Mouse (Mus musculus) myocyte (in vitro differentiated cells): ENCODE measurements around the gene Vps33a. TPM values are rescaled to one million over a fixed set of nuclear protein-coding genes. Genes with fewer than 3 reads are reported as not detected.
A peak's percentile ranks its signal among the peaks of the same experiment; 100 is the strongest.

Experiments
- H3K27me3 ChIP-seq: one replicate; pipeline ENCODE4 v1.6.1; 2011; ENCODE audit not compliant: control insufficient read depth, insufficient read depth, insufficient read length
- H3K36me3 ChIP-seq: one replicate; pipeline ENCODE4 v1.6.1; 2011; ENCODE audit not compliant: control insufficient read depth, insufficient read depth
- H3K4me2 ChIP-seq: one replicate; pipeline ENCODE4 v1.6.1; 2011; ENCODE audit warnings: low read depth, control low read depth
- H3K4me3 ChIP-seq: one replicate; pipeline ENCODE4 v1.5.1; 2011; ENCODE audit warnings: mild to moderate bottlenecking, control low read depth, moderate library complexity
- H3K79me2 ChIP-seq: one replicate; pipeline ENCODE4 v1.6.1; 2011; ENCODE audit not compliant: control insufficient read depth, insufficient read depth
- H3ac ChIP-seq: one replicate; pipeline ENCODE4 v1.6.1; 2011; ENCODE audit not compliant: control insufficient read depth, insufficient read length
- CEBPB ChIP-seq: IDR thresholded peaks from 2 replicates; pipeline ENCODE4 v1.6.1; 2011; ENCODE audit warnings: mild to moderate bottlenecking, moderate library complexity; ENCODE audit not compliant: poor library complexity, insufficient read depth, severe bottlenecking
- E2F4 ChIP-seq: IDR thresholded peaks from one replicate; pipeline ENCODE4 v1.6.1; 2011; ENCODE audit warnings: mild to moderate bottlenecking, control low read depth, moderate library complexity; ENCODE audit not compliant: insufficient read depth
- MAX ChIP-seq: IDR thresholded peaks from one replicate; pipeline ENCODE4 v1.6.1; 2011; ENCODE audit warnings: low read depth, mild to moderate bottlenecking, control low read depth
- MYOD1 ChIP-seq, 3 experiments: IDR thresholded peaks; one replicate each; pipeline ENCODE4 v1.6.1; 2011; ENCODE audit warnings: control low read depth in 2 of 3, low read depth in 2 of 3, mild to moderate bottlenecking in 2 of 3, moderate library complexity in 1 of 3; ENCODE audit not compliant: insufficient read length in 2 of 3, control insufficient read depth in 1 of 3
- MYOG ChIP-seq, 3 experiments: IDR thresholded peaks; one replicate each; pipeline ENCODE4 v1.6.1; 2011; ENCODE audit warnings: control low read depth in 2 of 3, low read depth in 2 of 3, mild to moderate bottlenecking in 2 of 3; ENCODE audit not compliant: insufficient read length in 2 of 3, control insufficient read depth in 1 of 3, insufficient read depth in 1 of 3
- POLR2A ChIP-seq: IDR thresholded peaks from one replicate; pipeline ENCODE4 v1.6.1; 2011; ENCODE audit warnings: low read depth, mild to moderate bottlenecking, control low read depth, moderate library complexity; ENCODE audit not compliant: insufficient read length
- POLR2AphosphoS2 ChIP-seq: IDR thresholded peaks from one replicate; pipeline ENCODE4 v1.6.1; 2011; ENCODE audit warnings: low read depth, control low read depth; ENCODE audit not compliant: insufficient read length
- REST ChIP-seq: IDR thresholded peaks from one replicate; pipeline ENCODE4 v1.6.1; 2011; ENCODE audit warnings: mild to moderate bottlenecking, control low read depth, moderate library complexity; ENCODE audit not compliant: insufficient read depth, insufficient read length
- SRF ChIP-seq: IDR thresholded peaks from one replicate; pipeline ENCODE4 v1.6.1; 2011; ENCODE audit warnings: low read depth; ENCODE audit not compliant: control insufficient read depth, insufficient read length
- TCF12 ChIP-seq: IDR thresholded peaks from one replicate; pipeline ENCODE4 v1.6.1; 2011; ENCODE audit warnings: mild to moderate bottlenecking, control low read depth; ENCODE audit not compliant: poor library complexity, insufficient read depth, severe bottlenecking
- TCF3 ChIP-seq: IDR thresholded peaks from one replicate; pipeline ENCODE4 v1.6.1; 2011; ENCODE audit warnings: low read depth, control low read depth; ENCODE audit not compliant: insufficient read length
- USF1 ChIP-seq: IDR thresholded peaks from one replicate; pipeline ENCODE4 v1.6.1; 2011; ENCODE audit warnings: low read depth, mild to moderate bottlenecking, control low read depth, moderate library complexity
- polyA plus RNA-seq: library from polyadenylated mRNA; unstranded; fragments of >200 nt; fragmentation: generic; extraction: Trizol; gene quantifications from one replicate; pipeline ENCODE4 v1.2.1, GENCODE M21; 2012; ENCODE audit warnings: missing spikeins

Vps33a gene
- polyA plus RNA-seq, 1 experiment, result 18.7 TPM

- H3K79me2 ChIP-seq, result no peaks in the 10 kb centered on the region
- no peak overlapping the region for H3K4me2 ChIP-seq
- TF ChIP-seq E2F4 (no peak), USF1 (no peak), MYOG (IDR thresholded peaks at IDR 0.05; ENCODE audit: control insufficient read depth in 1 of 3, insufficient read depth in 1 of 3, insufficient read length in 2 of 3, low read depth in 2 of 3) (no peak)
- H3K36me3 ChIP-seq, result peaks cover 24% of the 10 kb centered on the region
- no peaks in the 10 kb centered on the region for H3K27me3 ChIP-seq
- H3K4me3 ChIP-seq, result no peak overlapping the region
- H3ac ChIP-seq, result no peak overlapping the region
Measured at GRCm38 (mm10) chr5:123593622-123594280, 20.9 kb upstream of the Vps33a start.

GRCm38 (mm10) chr5:123580043-123580442 is 7.2 kb upstream of the Vps33a start:
- Histone ChIP-seq H3ac (no peak overlapping the region), H3K27me3 (no peaks in the 10 kb centered on the region), H3K4me3 (no peak overlapping the region), H3K79me2 (no peaks in the 10 kb centered on the region), H3K36me3 (peaks cover 13% of the 10 kb centered on the region), H3K4me2 (no peak overlapping the region)
- TF ChIP-seq SRF, result no peak

- Histone ChIP-seq H3ac (no peak overlapping the region), H3K36me3 (peaks cover 13% of the 10 kb centered on the region)
- TF ChIP-seq USF1, result no peak
- TF ChIP-seq MYOG (IDR thresholded peaks at IDR 0.05; ENCODE audit: control insufficient read depth in 1 of 3, insufficient read depth in 1 of 3, insufficient read length in 2 of 3, low read depth in 2 of 3), result no peak
- no peak for TF ChIP-seq TCF12
- no peak for TF ChIP-seq POLR2A
- no peak for TF ChIP-seq CEBPB
- TF ChIP-seq SRF, result no peak
- TF ChIP-seq REST, result no peak
- TF ChIP-seq MAX, result no peak
Measured at GRCm38 (mm10) chr5:123576696-123577095, 3.9 kb upstream of the Vps33a start.

GRCm38 (mm10) chr5:123573362-123573761 is 524 bp upstream of the Vps33a start:
- TF ChIP-seq E2F4, result no peak
- Histone ChIP-seq H3K36me3 (peaks cover 5% of the 10 kb centered on the region), H3K4me2 (peak overlapping the region; percentile 65), H3K79me2 (peaks cover 4% of the 10 kb centered on the region), H3K4me3 (peak overlapping the region; percentile 43), H3ac (peak overlapping the region; percentile 79), H3K27me3 (no peaks in the 10 kb centered on the region)

More at GRCm38 (mm10) chr5:123576696-123577095, 3.9 kb upstream of the Vps33a start:
- Histone ChIP-seq H3K4me3 (no peak overlapping the region), H3K79me2 (peaks cover 2% of the 10 kb centered on the region), H3K4me2 (no peak overlapping the region), H3K27me3 (no peaks in the 10 kb centered on the region)

GRCm38 (mm10) chr5:123561128-123561527 is 11.7 kb downstream of the Vps33a start:
- H3K4me3 ChIP-seq, result no peak overlapping the region
- TF ChIP-seq MAX (no peak), E2F4 (no peak), POLR2AphosphoS2 (no peak), SRF (no peak), POLR2A (no peak), USF1 (no peak), REST (no peak), TCF3 (no peak)
- H3K4me2 ChIP-seq, result no peak overlapping the region
- H3K36me3 ChIP-seq, result peaks cover 13% of the 10 kb centered on the region
- H3K79me2 ChIP-seq, result no peaks in the 10 kb centered on the region
- no peaks in the 10 kb centered on the region for H3K27me3 ChIP-seq
- no peak overlapping the region for H3ac ChIP-seq

GRCm38 (mm10) chr5:123559588-123559987 is 13.2 kb downstream of the Vps33a start:
- H3K36me3 ChIP-seq, result peaks cover 11% of the 10 kb centered on the region
- no peak overlapping the region for H3K4me2 ChIP-seq
- H3K4me3 ChIP-seq, result no peak overlapping the region
- TF ChIP-seq E2F4, result no peak
- no peak for TF ChIP-seq CEBPB
- TF ChIP-seq POLR2AphosphoS2, result no peak
- TF ChIP-seq POLR2A, result no peak
- no peak for TF ChIP-seq MYOG (IDR thresholded peaks at IDR 0.05; ENCODE audit: control insufficient read depth in 1 of 3, insufficient read depth in 1 of 3, insufficient read length in 2 of 3, low read depth in 2 of 3)
- TF ChIP-seq SRF, result no peak
- no peak for TF ChIP-seq MYOD1 (IDR thresholded peaks at IDR 0.05; ENCODE audit: control insufficient read depth in 1 of 3, insufficient read length in 2 of 3, low read depth in 2 of 3)
- TF ChIP-seq TCF3, result no peak
- no peak for TF ChIP-seq USF1
- TF ChIP-seq TCF12, result no peak
- TF ChIP-seq MAX, result no peak
- no peak for TF ChIP-seq REST
- H3ac ChIP-seq, result no peak overlapping the region
- no peaks in the 10 kb centered on the region for H3K27me3 ChIP-seq
- no peaks in the 10 kb centered on the region for H3K79me2 ChIP-seq
